Mouse (Mus musculus) cortical plate, adult 2 months (tissue): Measurements from ENCODE around the gene Ccdc82. TPM values are rescaled to one million over a fixed set of nuclear protein-coding genes. Genes with fewer than 3 reads are reported as not detected.

Experiments used
- H3K27ac ChIP-seq: fragments of 200-500 bp; 2 replicates; pipeline ENCODE4 v1.5.1; 2012; ENCODE audit warnings: low read length, control low read depth, inconsistent platforms; ENCODE audit not compliant: insufficient read depth
- H3K4me1 ChIP-seq: fragments of 200-500 bp; 2 replicates; pipeline ENCODE4 v1.6.1; 2011; ENCODE audit warnings: low read length; ENCODE audit not compliant: control insufficient read depth, insufficient read depth
- H3K4me3 ChIP-seq: fragments of 200-500 bp; 2 replicates; pipeline ENCODE4 v1.5.1; 2011; ENCODE audit warnings: mild to moderate bottlenecking, low read length, control low read depth; ENCODE audit not compliant: insufficient read depth
- CTCF ChIP-seq: fragments of 200-500 bp; IDR thresholded peaks from 2 replicates; pipeline ENCODE4 v1.5.1; 2011; ENCODE audit warnings: mild to moderate bottlenecking, control low read depth, low read length; ENCODE audit not compliant: insufficient read depth; ENCODE audit errors: extremely low read depth
- POLR2A ChIP-seq: fragments of 200-500 bp; IDR thresholded peaks from 2 replicates; pipeline ENCODE4 v1.6.1; 2011; ENCODE audit warnings: mild to moderate bottlenecking, low read length, control low read depth; ENCODE audit not compliant: insufficient read depth; ENCODE audit errors: extremely low read depth
- polyA plus RNA-seq: library from polyadenylated mRNA; depleted of rRNA; stranded (reverse); fragments of >200 nt; gene quantifications from 2 replicates; pipeline ENCODE4 v1.2.3, GENCODE M21; 2012; rRNA removed

Ccdc82 gene
- polyA plus RNA-seq, 1 experiment = 17.4 TPM

GRCm38 (mm10) chr9:13323074-13323473 lies 76.3 kb downstream of the Ccdc82 start:
- no peaks in the 10 kb centered on the region for H3K4me1 ChIP-seq
- TF ChIP-seq CTCF (no peak), POLR2A (no peak)
- peak overlapping the region; percentile 83 for H3K27ac ChIP-seq
- H3K4me3 ChIP-seq = no peak overlapping the region

- H3K4me1 ChIP-seq = no peaks in the 10 kb centered on the region
- no peak overlapping the region for H3K4me3 ChIP-seq
- TF ChIP-seq POLR2A (no peak), CTCF (no peak)
- H3K27ac ChIP-seq = peak overlapping the region; percentile 83
Observed at GRCm38 (mm10) chr9:13323612-13324011, 76.9 kb downstream of the Ccdc82 start.

Other genes starting within 250 kb of the Ccdc82 start
- 4.7 and 5.0 TPM in 2 replicates for gene Jrkl, start 1.1 kb upstream of the Ccdc82 start, polyA plus RNA-seq
- 5.5 and 6.6 TPM in 2 replicates for gene Maml2, start 51.0 kb downstream of the Ccdc82 start, polyA plus RNA-seq
- gene Gm17571, start 199.8 kb downstream of the Ccdc82 start, polyA plus RNA-seq = not detected in 2 replicates